Mouse (Mus musculus) mouse trophoblast stem cell (cell line): Measurements from ENCODE around the gene Shld1.

Source experiments
- in situ Hi-C, 2 experiments: fragments of 300-500 bp; cut with MseI, MboI; formaldehyde crosslinking; loops; 2 replicates in 1 of 2; 3 replicates in 1 of 2; pipeline ENCODE4 v1.15.1; 2025

Gene Shld1

GRCm38 (mm10) chr2:132686756-132687737 is at the start of gene Shld1:
Gene Shld1, plus strand, starts transcription at chr2:132686931.
- in situ Hi-C loops: no loop called here

- in situ Hi-C loops: no loop called here
Measured at GRCm38 (mm10) chr2:132638306-132638705, 48.4 kb upstream of the Shld1 start.

GRCm38 (mm10) chr2:132639337-132639736 is 47.4 kb upstream of the Shld1 start:
- in situ Hi-C loops: no loop called here

GRCm38 (mm10) chr2:132641196-132641595 is 45.5 kb upstream of the Shld1 start:
- in situ Hi-C loops: no loop called here

GRCm38 (mm10) chr2:132643161-132643560 is 43.6 kb upstream of the Shld1 start:
- in situ Hi-C loops: no loop called here

- in situ Hi-C loops: no loop called here
Measured at GRCm38 (mm10) chr2:132646856-132647745, 39.6 kb upstream of the Shld1 start.

GRCm38 (mm10) chr2:132649352-132649870 is 37.3 kb upstream of the Shld1 start:
- in situ Hi-C loops: no loop called here

- in situ Hi-C loops: no loop called here
Measured at GRCm38 (mm10) chr2:132650546-132650945, 36.2 kb upstream of the Shld1 start.

- in situ Hi-C loops: no loop called here
Measured at GRCm38 (mm10) chr2:132652476-132652875, 34.3 kb upstream of the Shld1 start.

GRCm38 (mm10) chr2:132654834-132655495 is 31.8 kb upstream of the Shld1 start:
- in situ Hi-C loops: no loop called here

- in situ Hi-C loops: no loop called here
Measured at GRCm38 (mm10) chr2:132657186-132657585, 29.5 kb upstream of the Shld1 start.

GRCm38 (mm10) chr2:132658412-132659120 is 28.2 kb upstream of the Shld1 start:
- in situ Hi-C loops: no loop called here

- in situ Hi-C loops: no loop called here
Measured at GRCm38 (mm10) chr2:132669091-132669490, 17.6 kb upstream of the Shld1 start.

GRCm38 (mm10) chr2:132670290-132670689 is 16.4 kb upstream of the Shld1 start:
- in situ Hi-C loops: no loop called here

- in situ Hi-C loops: no loop called here
Measured at GRCm38 (mm10) chr2:132672121-132672520, 14.6 kb upstream of the Shld1 start.

- in situ Hi-C loops: no loop called here
Measured at GRCm38 (mm10) chr2:132676111-132676510, 10.6 kb upstream of the Shld1 start.

GRCm38 (mm10) chr2:132685001-132685400 is 1.7 kb upstream of the Shld1 start:
- in situ Hi-C loops: no loop called here

- in situ Hi-C loops: no loop called here
Measured at GRCm38 (mm10) chr2:132688611-132689021, 1.9 kb downstream of the Shld1 start.

GRCm38 (mm10) chr2:132689188-132689568 is 2.4 kb downstream of the Shld1 start:
- in situ Hi-C loops: no loop called here

GRCm38 (mm10) chr2:132689569-132690231 is 3.0 kb downstream of the Shld1 start:
- in situ Hi-C loops: no loop called here
